Mouse (Mus musculus) T-cell, adult 66 days (primary cell): Measurements from ENCODE around the gene Samt4. TPM values are rescaled to one million over a fixed set of nuclear protein-coding genes. Genes with fewer than 3 reads are reported as not detected.

Source experiments
- total RNA-seq, 2 experiments: library from RNA; stranded (reverse); gene quantifications; 3 replicates in 1 of 2; 4 replicates in 1 of 2; pipeline ENCODE4 v1.2.4; 2023

Samt4 gene
- not detected for total RNA-seq

DNA sequence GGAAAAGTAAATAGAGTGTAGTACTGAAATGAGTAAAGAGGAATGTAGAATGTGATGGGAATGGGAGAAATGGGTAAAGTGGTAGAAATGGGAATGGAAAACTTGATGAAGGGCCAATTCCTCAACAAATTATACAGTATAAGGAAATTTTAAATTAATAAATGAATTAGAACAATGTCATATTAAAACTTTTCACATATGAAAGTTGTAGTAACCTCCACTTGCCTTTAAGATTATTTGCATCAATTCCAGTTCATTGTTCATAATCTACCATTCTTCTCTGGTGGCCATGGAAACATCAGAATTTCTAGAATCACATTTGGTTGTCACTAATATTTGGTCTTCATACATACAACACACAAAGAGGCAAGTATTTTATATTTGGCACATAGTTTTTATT, at the start of gene Samt4:
Gene Samt4, plus strand, starts transcription at position 301 of the 400 bp plus-strand sequence.

Other genes with a start within 250 kb of the Samt4 start
- gene 4930524N10Rik, start 138.6 kb upstream of the Samt4 start, total RNA-seq: not detected
- not detected for gene Samt2, start 97.4 kb downstream of the Samt4 start, total RNA-seq